Mouse (Mus musculus): ENCODE data around the gene Clns1a.

GRCm38 (mm10) chr7:97701106-97701505 is 4.7 kb downstream of the Clns1a start:
- TF ChIP-seq EP300 (optimal IDR thresholded peaks at IDR 0.05) (no peak), CTCF (IDR thresholded peaks at IDR 0.05; ENCODE audit: low read depth) (no peak)

All from stomach, postnatal 0 days (tissue).